Mouse (Mus musculus) urinary bladder, postnatal 10 days (tissue): ENCODE results near the gene Espn.

Experiments
- DNase-seq: peaks from one replicate; pipeline ENCODE4 v3.0.0; 2022; ENCODE audit warnings: low spot score

Gene Espn

GRCm38 (mm10) chr4:152151966-152152544 is at the start of gene Espn:
Espn (minus strand) TSS chr4:152152371.
- DNase-seq = no peak

- no peak for DNase-seq
Observed at GRCm38 (mm10) chr4:152201492-152201891, 49.3 kb upstream of the Espn start.

GRCm38 (mm10) chr4:152199617-152200016 is 47.4 kb upstream of the Espn start:
- DNase-seq = no peak

GRCm38 (mm10) chr4:152197545-152197944 is 45.4 kb upstream of the Espn start:
- DNase-seq = no peak

GRCm38 (mm10) chr4:152196276-152196675 is 44.1 kb upstream of the Espn start:
- DNase-seq = no peak

- no peak for DNase-seq
Observed at GRCm38 (mm10) chr4:152194476-152195175, 42.5 kb upstream of the Espn start.

- DNase-seq = no peak
Observed at GRCm38 (mm10) chr4:152192569-152192968, 40.4 kb upstream of the Espn start.

- DNase-seq = no peak
Observed at GRCm38 (mm10) chr4:152190701-152191100, 38.5 kb upstream of the Espn start.

- no peak for DNase-seq
Observed at GRCm38 (mm10) chr4:152190096-152190653, 38.0 kb upstream of the Espn start.

- no peak for DNase-seq
Observed at GRCm38 (mm10) chr4:152189691-152190090, 37.5 kb upstream of the Espn start.

GRCm38 (mm10) chr4:152189071-152189470 is 36.9 kb upstream of the Espn start:
- DNase-seq = no peak

- no peak for DNase-seq
Observed at GRCm38 (mm10) chr4:152188651-152189050, 36.5 kb upstream of the Espn start.

GRCm38 (mm10) chr4:152187142-152187541 is 35.0 kb upstream of the Espn start:
- no peak for DNase-seq

GRCm38 (mm10) chr4:152186205-152187082 is 34.3 kb upstream of the Espn start:
- no peak for DNase-seq

GRCm38 (mm10) chr4:152185510-152186204 is 33.5 kb upstream of the Espn start:
- DNase-seq = no peak

- DNase-seq = no peak
Observed at GRCm38 (mm10) chr4:152185137-152185509, 33.0 kb upstream of the Espn start.

- DNase-seq = no peak
Observed at GRCm38 (mm10) chr4:152184353-152185035, 32.3 kb upstream of the Espn start.

GRCm38 (mm10) chr4:152182205-152182604 is 30.0 kb upstream of the Espn start:
- no peak for DNase-seq

GRCm38 (mm10) chr4:152179946-152180660 is 27.9 kb upstream of the Espn start:
- DNase-seq = no peak

- no peak for DNase-seq
Observed at GRCm38 (mm10) chr4:152178916-152179705, 26.9 kb upstream of the Espn start.
